Mouse (Mus musculus) E14TG2a.4 (cell line): ENCODE data around the gene Hook2.

Source experiments
- H3K27me3 ChIP-seq: 2 replicates; pipeline ENCODE4 v1.6.1; 2014; ENCODE audit warnings: low read length, control low read depth; ENCODE audit not compliant: insufficient read depth
- H3K36me3 ChIP-seq: 2 replicates; pipeline ENCODE4 v1.6.1; 2014; ENCODE audit warnings: low read length, control low read depth; ENCODE audit not compliant: insufficient read depth
- H3K4me1 ChIP-seq: replicated peaks from 2 replicates; pipeline ENCODE4 v1.6.1; 2014; ENCODE audit warnings: low read depth, low read length, control low read depth
- H3K4me3 ChIP-seq: replicated peaks from 2 replicates; pipeline ENCODE4 v1.5.1; 2014; ENCODE audit warnings: mild to moderate bottlenecking, low read length
- H3K9me3 ChIP-seq: 2 replicates; pipeline ENCODE4 v1.6.1; 2014; ENCODE audit warnings: low read length, control low read depth
- CTCF ChIP-seq: conservative IDR thresholded peaks from 2 replicates; pipeline ENCODE4 v1.5.1; 2014; ENCODE audit warnings: low read length
- NANOG ChIP-seq: IDR thresholded peaks from 2 replicates; pipeline ENCODE4 v1.6.1; 2014; ENCODE audit warnings: borderline replicate concordance, low read length, mixed read lengths
- POU5F1 ChIP-seq: IDR thresholded peaks from 2 replicates; pipeline ENCODE4 v1.6.1; 2014; ENCODE audit warnings: low read length, borderline replicate concordance

Gene Hook2

GRCm38 (mm10) chr8:84969241-84970134, 20.9 kb upstream of the Hook2 start, which contains the start of the genes Gm49661, Prdx2 and Rnaseh2a:
Gm49661 (minus strand) TSS chr8:84969433.
Prdx2 (plus strand) TSS chr8:84969587.
Rnaseh2a (minus strand) TSS chr8:84969767.
- H3K9me3 ChIP-seq: no peaks in the 10 kb centered on the region
- no peak for TF ChIP-seq CTCF
- no peak for TF ChIP-seq POU5F1
- no peak for TF ChIP-seq NANOG
- H3K4me3 ChIP-seq: peak within 1 kb of the TSS; percentile 86
- peaks cover 64% of the 10 kb centered on the region for H3K4me1 ChIP-seq
- no peaks in the 10 kb centered on the region for H3K27me3 ChIP-seq
- H3K36me3 ChIP-seq: peaks cover 46% of the 10 kb centered on the region

- peaks cover 46% of the 10 kb centered on the region for H3K36me3 ChIP-seq
- H3K9me3 ChIP-seq: no peaks in the 10 kb centered on the region
- H3K4me1 ChIP-seq: peaks cover 67% of the 10 kb centered on the region
- H3K27me3 ChIP-seq: no peaks in the 10 kb centered on the region
- TF ChIP-seq CTCF (no peak), NANOG (no peak), POU5F1 (no peak)
- H3K4me3 ChIP-seq: peak overlapping the region; percentile 86
These were observed 20.1 kb upstream of the Hook2 start for GRCm38 (mm10) chr8:84970135-84970790.

- no peak for TF ChIP-seq POU5F1
- TF ChIP-seq NANOG: no peak
- TF ChIP-seq CTCF: no peak
- peaks cover 46% of the 10 kb centered on the region for H3K36me3 ChIP-seq
- H3K27me3 ChIP-seq: no peaks in the 10 kb centered on the region
- H3K9me3 ChIP-seq: no peaks in the 10 kb centered on the region
- H3K4me1 ChIP-seq: peaks cover 73% of the 10 kb centered on the region
- H3K4me3 ChIP-seq: peak overlapping the region; percentile 86
These were observed 19.5 kb upstream of the Hook2 start for GRCm38 (mm10) chr8:84970913-84971312.

- Histone ChIP-seq H3K36me3 (peaks cover 45% of the 10 kb centered on the region), H3K4me3 (no peak overlapping the region), H3K9me3 (no peaks in the 10 kb centered on the region), H3K4me1 (peaks cover 55% of the 10 kb centered on the region), H3K27me3 (no peaks in the 10 kb centered on the region)
- TF ChIP-seq POU5F1: no peak
- no peak for TF ChIP-seq CTCF
- no peak for TF ChIP-seq NANOG
These were observed 17.3 kb upstream of the Hook2 start for GRCm38 (mm10) chr8:84973079-84973478.

- H3K36me3 ChIP-seq: peaks cover 45% of the 10 kb centered on the region
- H3K27me3 ChIP-seq: no peaks in the 10 kb centered on the region
- H3K4me3 ChIP-seq: no peak overlapping the region
- H3K4me1 ChIP-seq: peaks cover 50% of the 10 kb centered on the region
- TF ChIP-seq POU5F1: no peak
- no peak for TF ChIP-seq NANOG
- TF ChIP-seq CTCF: peak; percentile 55
- no peaks in the 10 kb centered on the region for H3K9me3 ChIP-seq
These were observed 16.4 kb upstream of the Hook2 start for GRCm38 (mm10) chr8:84973803-84974542.

- Histone ChIP-seq H3K4me3 (no peak overlapping the region), H3K36me3 (peaks cover 45% of the 10 kb centered on the region), H3K4me1 (peaks cover 56% of the 10 kb centered on the region), H3K9me3 (no peaks in the 10 kb centered on the region), H3K27me3 (no peaks in the 10 kb centered on the region)
- TF ChIP-seq NANOG: no peak
- no peak for TF ChIP-seq CTCF
- no peak for TF ChIP-seq POU5F1
These were observed 15.8 kb upstream of the Hook2 start for GRCm38 (mm10) chr8:84974543-84975142.

- H3K9me3 ChIP-seq: no peaks in the 10 kb centered on the region
- H3K4me3 ChIP-seq: peak overlapping the region; percentile 91
- H3K36me3 ChIP-seq: peaks cover 41% of the 10 kb centered on the region
- TF ChIP-seq POU5F1 (no peak), CTCF (peak; percentile 99), NANOG (no peak)
- peaks cover 54% of the 10 kb centered on the region for H3K4me1 ChIP-seq
- no peaks in the 10 kb centered on the region for H3K27me3 ChIP-seq
These were observed 15.0 kb upstream of the Hook2 start for GRCm38 (mm10) chr8:84975434-84975833.
